Mouse (Mus musculus) kidney, embryonic 14.5 days (tissue): Measurements from ENCODE around the gene Tex35. TPM values are rescaled to one million over a fixed set of nuclear protein-coding genes. Genes with fewer than 3 reads are reported as not detected.

Experiments used
- ATAC-seq: fragments of 200-750 bp; cut with Nextera tagmentation; 2 replicates; pipeline ENCODE4 v1.8.0; 2017; ENCODE audit warnings: moderate number of reproducible peaks, mild to moderate bottlenecking, moderate TSS enrichment, moderate library complexity; ENCODE audit not compliant: low FRiP score, low TSS enrichment
- H3K27ac ChIP-seq: fragments of 300-500 bp; sonication (generic); 2 replicates; pipeline ENCODE4 v1.5.1; 2014; ENCODE audit warnings: low read depth, mild to moderate bottlenecking, low read length, moderate library complexity, mixed read lengths
- H3K27me3 ChIP-seq: fragments of 300-500 bp; sonication (generic); 2 replicates; pipeline ENCODE4 v1.6.1; 2014; ENCODE audit warnings: mild to moderate bottlenecking, low read length; ENCODE audit not compliant: control insufficient read depth, insufficient read depth
- H3K36me3 ChIP-seq: fragments of 300-500 bp; sonication (generic); 2 replicates; pipeline ENCODE4 v1.6.1; 2014; ENCODE audit warnings: low read length, mixed read lengths; ENCODE audit not compliant: control insufficient read depth, insufficient read depth
- H3K4me1 ChIP-seq: fragments of 300-500 bp; sonication (generic); 2 replicates; pipeline ENCODE4 v1.6.1; 2014; ENCODE audit warnings: low read length, mixed read lengths; ENCODE audit not compliant: control insufficient read depth, insufficient read depth
- H3K4me2 ChIP-seq: fragments of 300-500 bp; sonication (generic); replicated peaks from 2 replicates; pipeline ENCODE4 v1.6.1; 2014; ENCODE audit warnings: low read depth, mild to moderate bottlenecking, low read length
- H3K4me3 ChIP-seq: fragments of 300-500 bp; sonication (generic); 2 replicates; pipeline ENCODE4 v1.5.1; 2014; ENCODE audit warnings: mild to moderate bottlenecking, low read length
- H3K9ac ChIP-seq: fragments of 300-500 bp; sonication (generic); 2 replicates; pipeline ENCODE4 v1.6.1; 2014; ENCODE audit warnings: low read depth, mild to moderate bottlenecking, low read length, moderate library complexity
- H3K9me3 ChIP-seq: fragments of 300-500 bp; sonication (generic); 2 replicates; pipeline ENCODE4 v1.6.1; 2016; ENCODE audit warnings: low read length; ENCODE audit not compliant: control insufficient read depth
- WGBS: fragments of 180-500 bp; shearing (Covaris S2); extraction: QIAGEN DNeasy Blood & Tissue Kit; methylation state at CpG from one replicate; pipeline ENCODE4 v1.1.7; 2014; 5-methylcytosine and 5-hydroxymethylcytosine counted together
- polyA plus RNA-seq: library from polyadenylated mRNA; unstranded; fragments of >200 nt; fragmentation: Nextera tagmentation; extraction: Ambion mirVana; gene quantifications from 2 replicates; pipeline ENCODE4 v1.2.1, GENCODE M21; 2014

Gene Tex35
- polyA plus RNA-seq: not detected in 2 replicates

GRCm38 (mm10) chr1:157108580-157108979 lies at the start of gene Tex35:
Tex35 (minus strand) TSS chr1:157108680.
- H3K9ac ChIP-seq: no peak within 1 kb of the TSS
- WGBS: 77% methylated on average over 4 of the region's 4 CpGs
- ATAC-seq: no peak
- no peaks in the 10 kb centered on the region for H3K9me3 ChIP-seq
- no peak within 1 kb of the TSS for H3K4me2 ChIP-seq
- no peak within 1 kb of the TSS for H3K27ac ChIP-seq
- H3K4me3 ChIP-seq: no peak within 1 kb of the TSS
- no peaks in the 10 kb centered on the region for H3K36me3 ChIP-seq
- H3K27me3 ChIP-seq: no peaks in the 10 kb centered on the region
- 0 out of 2 replicates have a peak, but pooled peaks cover 2% of the 10 kb centered on the region for H3K4me1 ChIP-seq

- H3K4me1 ChIP-seq: no peaks in the 10 kb centered on the region
- no peak for ATAC-seq
Observed at GRCm38 (mm10) chr1:157153781-157154180, 45.3 kb upstream of the Tex35 start.

GRCm38 (mm10) chr1:157150107-157150506 lies 41.6 kb upstream of the Tex35 start:
- H3K9ac ChIP-seq: no peak overlapping the region
- ATAC-seq: no peak
- H3K4me1 ChIP-seq: no peaks in the 10 kb centered on the region
- no peak overlapping the region for H3K4me3 ChIP-seq
- H3K4me2 ChIP-seq: no peak overlapping the region
- no peaks in the 10 kb centered on the region for H3K36me3 ChIP-seq
- H3K27me3 ChIP-seq: no peaks in the 10 kb centered on the region
- H3K9me3 ChIP-seq: no peaks in the 10 kb centered on the region
- 64% methylated on average over 1 of the region's 1 CpGs for WGBS
- H3K27ac ChIP-seq: no peak overlapping the region

More at GRCm38 (mm10) chr1:157153781-157154180, 45.3 kb upstream of the Tex35 start:
- Histone ChIP-seq H3K9me3 (no peaks in the 10 kb centered on the region), H3K36me3 (peaks cover 12% of the 10 kb centered on the region), H3K9ac (no peak overlapping the region), H3K27ac (no peak overlapping the region), H3K4me2 (no peak overlapping the region), H3K27me3 (no peaks in the 10 kb centered on the region), H3K4me3 (no peak overlapping the region)

GRCm38 (mm10) chr1:157144621-157145020 lies 36.1 kb upstream of the Tex35 start:
- no peaks in the 10 kb centered on the region for H3K4me1 ChIP-seq
- WGBS: 91% methylated on average over 3 of the region's 3 CpGs
- no peak overlapping the region for H3K27ac ChIP-seq
- H3K4me3 ChIP-seq: no peak overlapping the region
- ATAC-seq: no peak
- no peaks in the 10 kb centered on the region for H3K27me3 ChIP-seq
- H3K9me3 ChIP-seq: no peaks in the 10 kb centered on the region
- no peak overlapping the region for H3K4me2 ChIP-seq
- H3K9ac ChIP-seq: no peak overlapping the region
- no peaks in the 10 kb centered on the region for H3K36me3 ChIP-seq

- ATAC-seq: peak; percentile 93
- 8% methylated on average over 7 of the region's 7 CpGs for WGBS
- H3K9me3 ChIP-seq: no peaks in the 10 kb centered on the region
- no peak overlapping the region; the same call in 1 of the 2 replicates for H3K27ac ChIP-seq
- H3K4me1 ChIP-seq: no peaks in the 10 kb centered on the region
- H3K36me3 ChIP-seq: no peaks in the 10 kb centered on the region
- H3K4me2 ChIP-seq: no peak overlapping the region
- no peaks in the 10 kb centered on the region for H3K27me3 ChIP-seq
- H3K4me3 ChIP-seq: no peak overlapping the region
- no peak overlapping the region for H3K9ac ChIP-seq
Observed at GRCm38 (mm10) chr1:157143326-157143932, 34.9 kb upstream of the Tex35 start.

GRCm38 (mm10) chr1:157141014-157141413 lies 32.5 kb upstream of the Tex35 start:
- 93% methylated on average over 3 of the region's 3 CpGs for WGBS
- H3K27me3 ChIP-seq: no peaks in the 10 kb centered on the region
- H3K4me1 ChIP-seq: no peaks in the 10 kb centered on the region
- no peak overlapping the region for H3K27ac ChIP-seq
- no peaks in the 10 kb centered on the region for H3K9me3 ChIP-seq
- no peak overlapping the region for H3K9ac ChIP-seq
- H3K36me3 ChIP-seq: no peaks in the 10 kb centered on the region
- no peak for ATAC-seq
- H3K4me2 ChIP-seq: no peak overlapping the region
- no peak overlapping the region for H3K4me3 ChIP-seq

GRCm38 (mm10) chr1:157137854-157138241 lies 29.4 kb upstream of the Tex35 start:
- H3K27me3 ChIP-seq: no peaks in the 10 kb centered on the region
- no peak overlapping the region for H3K4me3 ChIP-seq
- no peak overlapping the region for H3K9ac ChIP-seq
- H3K9me3 ChIP-seq: no peaks in the 10 kb centered on the region
- H3K36me3 ChIP-seq: no peaks in the 10 kb centered on the region
- H3K4me2 ChIP-seq: no peak overlapping the region
- H3K27ac ChIP-seq: no peak overlapping the region
- WGBS: 76% methylated on average over 1 of the region's 1 CpGs
- no peaks in the 10 kb centered on the region for H3K4me1 ChIP-seq
- ATAC-seq: no peak

- Histone ChIP-seq H3K36me3 (no peaks in the 10 kb centered on the region), H3K4me3 (no peak overlapping the region), H3K9me3 (no peaks in the 10 kb centered on the region), H3K4me2 (no peak overlapping the region), H3K9ac (no peak overlapping the region), H3K27me3 (no peaks in the 10 kb centered on the region), H3K27ac (no peak overlapping the region), H3K4me1 (no peaks in the 10 kb centered on the region)
- whole genome bisulfite sequencing: 80% methylated on average over 9 of the region's 9 CpGs
- peak; percentile 35; the same call in 1 of the 2 replicates for ATAC-seq
Observed at GRCm38 (mm10) chr1:157137132-157137853, 28.8 kb upstream of the Tex35 start.

- Histone ChIP-seq H3K4me1 (no peaks in the 10 kb centered on the region), H3K27me3 (no peaks in the 10 kb centered on the region), H3K27ac (no peak overlapping the region), H3K9me3 (no peaks in the 10 kb centered on the region), H3K36me3 (no peaks in the 10 kb centered on the region), H3K4me3 (no peak overlapping the region), H3K9ac (no peak overlapping the region), H3K4me2 (no peak overlapping the region)
- ATAC-seq: no peak
- 98% methylated on average over 2 of the region's 2 CpGs for WGBS
Observed at GRCm38 (mm10) chr1:157128219-157128618, 19.7 kb upstream of the Tex35 start.
